8 mouse cellular contexts compared by ENCODE assay signal in the genomic region with DNA sequence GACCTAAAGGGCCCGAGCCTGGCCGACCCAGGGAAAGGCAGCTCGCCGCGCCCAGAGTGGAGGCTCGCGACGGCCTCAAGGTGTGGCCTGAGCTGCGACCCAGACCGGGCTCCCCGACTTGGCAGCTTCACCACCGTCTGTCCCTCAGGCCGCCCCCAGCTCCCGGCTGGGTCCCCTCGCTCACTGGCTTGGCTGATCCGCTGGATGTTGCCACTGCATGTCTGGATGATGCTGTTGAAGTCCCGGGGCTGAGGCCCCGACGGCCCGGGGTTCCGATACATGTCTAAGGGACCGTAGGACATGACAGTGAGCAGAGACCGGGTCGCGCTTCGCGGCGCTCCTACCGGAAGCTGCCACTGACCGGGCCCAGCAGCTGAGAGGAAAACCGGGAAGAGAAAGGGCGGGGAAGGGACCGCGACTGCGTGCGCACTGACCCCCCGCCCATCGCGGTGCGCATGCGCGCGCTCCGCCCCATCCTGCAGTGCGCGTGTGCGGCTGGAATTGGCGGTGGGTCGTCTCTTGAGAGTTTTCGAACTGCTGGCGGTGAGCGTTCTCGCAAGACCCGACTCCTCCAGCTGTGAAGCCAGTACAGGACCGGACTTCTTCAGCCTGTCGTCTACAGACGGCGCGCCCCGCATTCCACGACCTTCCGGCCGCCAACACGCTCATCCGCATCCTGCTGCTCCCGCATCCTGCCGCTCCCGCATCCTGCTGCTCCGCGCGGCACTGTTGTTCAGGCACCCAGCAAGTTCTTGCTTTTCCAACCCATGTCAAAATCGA. TPM values are rescaled to one million over a fixed set of nuclear protein-coding genes. Genes with fewer than 3 reads are reported as not detected.
DNase-seq lines count a peak whose midpoint lies in the region; ATAC-seq and TF ChIP-seq lines count a peak whose summit lies in the region.

Gene Stx12 (minus strand): TSS at position 446 of the 780 bp plus-strand sequence.

- H3K4me3 ChIP-seq in cortical plate, adult 2 months (ENCODE audit: insufficient read depth, low read length), result peak within 1 kb of the TSS; percentile 94

- TF ChIP-seq CTCF in cortical plate, adult 2 months (IDR thresholded peaks at IDR 0.05; ENCODE audit: extremely low read depth, insufficient read depth, low read length), result no peak

- peak; percentile 92 for DNase-seq in gastrocnemius, postnatal 10 days
- peak; percentile 90 for DNase-seq in induced T-regulatory cell, adult 2 months (ENCODE audit: low read depth)
- peak; percentile 62 to 86 for DNase-seq in left cerebral cortex, adult 9 months (ENCODE audit: low spot score in 2 of 2)
- peak; percentile 91 for DNase-seq in right cerebral cortex, postnatal 14 days
- peak; percentile 83 to 89 for DNase-seq in urinary bladder, postnatal 36 days (ENCODE audit: low spot score in 2 of 2)

- TF ChIP-seq POLR2A in cortical plate, adult 2 months (IDR thresholded peaks at IDR 0.05; ENCODE audit: extremely low read depth, insufficient read depth, low read length), result peak; percentile 89

- H3K4me1 ChIP-seq in cortical plate, adult 2 months (ENCODE audit: control insufficient read depth, insufficient read depth, low read length), result peaks cover 7% of the 10 kb centered on the region

- peak within 1 kb of the TSS; percentile 70 for H3K27ac ChIP-seq in cortical plate, adult 2 months (ENCODE audit: insufficient read depth, low read length)

- peak; percentile 60 for ATAC-seq in activated CD4-positive, CD25-positive, alpha-beta regulatory T cell, adult 4 months
- ATAC-seq in megakaryocyte progenitor cell, adult 5-6 weeks (replicated peaks; ENCODE audit: poor library complexity), result peak; percentile 76

RNA-seq across cellular contexts. Expression of gene Stx12, which starts in this region (rescaled TPM):
- polyA plus RNA-seq in activated CD4-positive, CD25-positive, alpha-beta regulatory T cell, adult 4 months (2017; shearing (Covaris generic)), result 10 to 100 TPM; 33.0 to 36.2 TPM
- 92.3 and 96.3 TPM in 2 replicates for polyA plus RNA-seq in cortical plate, adult 2 months (2012; rRNA removed)
- 10 to 100 TPM; 28.5 to 32.9 TPM for total RNA-seq in gastrocnemius, postnatal 10 days (2021)
- 34.4 and 36.5 TPM in 2 replicates for total RNA-seq in megakaryocyte progenitor cell, adult 5-6 weeks (2015)
- total RNA-seq in megakaryocyte progenitor cell, adult 5-6 weeks (2017), result 31.3 and 33.1 TPM in 2 replicates

Comparison
In these comparisons a context has a peak if more than half of its experiments do, and no peak if none do; other contexts are left out.
1. Peak in every context shown above with its lines: DNase-seq, ATAC-seq, H3K4me3 ChIP-seq and H3K27ac ChIP-seq.